Mouse (Mus musculus) urinary bladder, adult 2 months (tissue): ENCODE measurements around the gene Mocs3. TPM values are rescaled to one million over a fixed set of nuclear protein-coding genes. Genes with fewer than 3 reads are reported as not detected.

Experiments
- DNase-seq: peaks from one replicate; pipeline ENCODE4 v3.0.0; 2022; ENCODE audit warnings: low spot score
- polyA plus RNA-seq: library from polyadenylated mRNA; depleted of rRNA; stranded (reverse); fragments of >200 nt; gene quantifications from 2 replicates; pipeline ENCODE4 v1.2.3, GENCODE M21; 2012; rRNA removed

Mocs3 gene
- 7.9 and 9.8 TPM in 2 replicates for polyA plus RNA-seq

- DNase-seq: peak; percentile 86
Observed at GRCm38 (mm10) chr2:168230026-168230728, at the start of gene Mocs3, which contains the start of the genes Gm20716 and Dpm1. Gene Mocs3, plus strand, starts transcription at chr2:168230622. Gene Gm20716, minus strand, starts transcription at chr2:168230364. Gene Dpm1, minus strand, starts transcription at chr2:168230591.

GRCm38 (mm10) chr2:168191856-168192255 is 38.6 kb upstream of the Mocs3 start:
- no peak for DNase-seq

GRCm38 (mm10) chr2:168193685-168194084 is 36.7 kb upstream of the Mocs3 start:
- no peak for DNase-seq

- DNase-seq: no peak
Observed at GRCm38 (mm10) chr2:168195721-168196120, 34.7 kb upstream of the Mocs3 start.

- no peak for DNase-seq
Observed at GRCm38 (mm10) chr2:168198421-168198820, 32.0 kb upstream of the Mocs3 start.

GRCm38 (mm10) chr2:168199476-168199875 is 30.9 kb upstream of the Mocs3 start:
- no peak for DNase-seq

- no peak for DNase-seq
Observed at GRCm38 (mm10) chr2:168200014-168200691, 30.3 kb upstream of the Mocs3 start.

- no peak for DNase-seq
Observed at GRCm38 (mm10) chr2:168204476-168204999, 25.9 kb upstream of the Mocs3 start.

GRCm38 (mm10) chr2:168205265-168205664 is 25.2 kb upstream of the Mocs3 start:
- DNase-seq: peak; percentile 54

GRCm38 (mm10) chr2:168205681-168206631 is 24.5 kb upstream of the Mocs3 start:
- no peak for DNase-seq

- DNase-seq: peak; percentile 94
Observed at GRCm38 (mm10) chr2:168206725-168207644, 23.4 kb upstream of the Mocs3 start, which contains the start of gene Adnp. Gene Adnp, minus strand, starts transcription at chr2:168207112.

GRCm38 (mm10) chr2:168207883-168208282 is 22.5 kb upstream of the Mocs3 start:
- no peak for DNase-seq

- no peak for DNase-seq
Observed at GRCm38 (mm10) chr2:168213788-168214397, 16.5 kb upstream of the Mocs3 start.

- no peak for DNase-seq
Observed at GRCm38 (mm10) chr2:168223326-168223725, 7.1 kb upstream of the Mocs3 start.

GRCm38 (mm10) chr2:168229116-168230025 is 1.1 kb upstream of the Mocs3 start:
- DNase-seq: peak; percentile 41

- DNase-seq: no peak
Observed at GRCm38 (mm10) chr2:168230773-168231470, 500 bp downstream of the Mocs3 start.

- DNase-seq: no peak
Observed at GRCm38 (mm10) chr2:168231471-168231829, 1.0 kb downstream of the Mocs3 start.

GRCm38 (mm10) chr2:168233286-168233685 is 2.9 kb downstream of the Mocs3 start:
- DNase-seq: no peak
